Comparison of ENCODE assay signal across 9 mouse cellular contexts in the genomic region with DNA sequence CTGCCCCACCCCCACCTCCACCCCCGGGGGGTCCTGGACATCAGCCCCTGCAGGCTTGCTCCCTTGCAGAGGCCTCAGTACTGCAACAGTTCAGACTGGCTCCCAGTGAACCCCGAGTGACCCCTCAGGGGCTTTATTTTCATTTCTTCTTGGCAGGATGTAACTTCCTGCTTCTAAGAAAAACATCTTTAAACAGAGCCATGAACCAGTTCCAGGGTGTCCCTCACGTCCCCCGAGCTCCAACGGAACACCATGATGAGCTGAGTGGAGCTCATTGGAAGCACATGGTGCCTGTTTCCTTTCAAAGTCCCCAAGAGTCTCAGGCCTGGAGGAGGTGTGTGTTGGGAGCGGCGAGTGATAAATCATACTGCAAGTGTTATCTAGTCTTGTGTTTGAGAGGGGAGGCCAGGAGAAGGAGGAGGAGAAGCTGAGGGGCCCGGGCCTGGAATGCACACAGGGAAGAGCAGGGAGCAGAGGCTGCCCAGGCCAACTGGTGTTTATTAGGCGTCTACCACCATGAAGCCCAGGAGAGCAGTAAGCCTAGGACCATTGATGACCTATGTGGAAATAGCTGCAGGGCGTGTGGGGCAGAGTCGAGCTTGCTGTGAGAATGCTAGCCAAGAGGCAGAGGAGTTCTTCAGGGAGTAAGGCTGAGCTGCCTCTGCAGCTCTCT.
DNase-seq lines count a peak whose midpoint lies in the region; ATAC-seq and TF ChIP-seq lines count a peak whose summit lies in the region.
"Had no signal": no experiment of that assay in that cellular context is flagged by ENCODE, and none has a peak within 500 bp of the region (broad histone marks: within the 10 kb centered on the region; RNA-seq: fewer than 3 reads in every experiment).

No protein-coding gene starts in this region.

- no peak for TF ChIP-seq POLR2A in lung, adult 2 months (IDR thresholded peaks at IDR 0.05; ENCODE audit: borderline replicate concordance, extremely low read depth, low read depth, low read length)

- H3K27ac ChIP-seq in heart, embryonic 13.5 days (replicated peaks), result peak overlapping the region; percentile 38
- no peak overlapping the region for H3K27ac ChIP-seq in neural tube, embryonic 11.5 days (ENCODE audit: low read depth, low read length)
- H3K27ac ChIP-seq: liver, embryonic 14.5 days had no signal

- peak; percentile 9 to 20 for DNase-seq in lung, adult 18-20 months
- no peak for DNase-seq in lung, adult 2 months
- DNase-seq in kidney, postnatal 36 days, result peak; percentile 63 to 73
- peak; percentile 30 for DNase-seq in neural tube, embryonic 11.5 days (ENCODE audit: low spot score)
- DNase-seq in frontal cortex, postnatal 36 days (ENCODE audit: low spot score in 2 of 2), result no peak

- no peak overlapping the region for H3K4me2 ChIP-seq in heart, embryonic 13.5 days
- no peak overlapping the region for H3K4me2 ChIP-seq in neural tube, embryonic 11.5 days (ENCODE audit: low read depth)

- H3K4me3 ChIP-seq in lung, adult 2 months (replicated peaks; ENCODE audit: extremely low read depth, low read depth, low read length), result no peak overlapping the region
- H3K4me3 ChIP-seq in heart, embryonic 13.5 days, result no peak overlapping the region
- no peak overlapping the region for H3K4me3 ChIP-seq in neural tube, embryonic 11.5 days (ENCODE audit: low read depth, low read length)

- no peaks in the 10 kb centered on the region for H3K9me3 ChIP-seq in heart, embryonic 13.5 days
- no peaks in the 10 kb centered on the region for H3K9me3 ChIP-seq in neural tube, embryonic 11.5 days (ENCODE audit: control insufficient read depth, low read length)

- ATAC-seq in heart, embryonic 13.5 days (ENCODE audit: extremely low read depth, insufficient number of reproducible peaks, low FRiP score, low TSS enrichment), result peak; percentile 58; the same call in 1 of the 2 replicates
- no peak for ATAC-seq in neural tube, embryonic 11.5 days (ENCODE audit: insufficient read depth, low FRiP score, low TSS enrichment)
- no peak for ATAC-seq in CD4-positive, CD25-positive, alpha-beta regulatory T cell, adult 4 months
- ATAC-seq in monocyte, adult 5-6 weeks (replicated peaks; ENCODE audit: insufficient number of reproducible peaks, low FRiP score, low TSS enrichment, poor library complexity, severe bottlenecking), result no peak

- TF ChIP-seq CTCF in lung, adult 2 months (IDR thresholded peaks at IDR 0.05; ENCODE audit: insufficient read depth, low read length), result no peak

- 33% methylated on average over 11 of the region's 11 CpGs for WGBS in lung, adult 2 months
- 22% methylated on average over 11 of the region's 11 CpGs for WGBS in heart, embryonic 13.5 days
- 55% methylated on average over 11 of the region's 11 CpGs for WGBS in neural tube, embryonic 11.5 days

- H3K36me3 ChIP-seq in heart, embryonic 13.5 days, result no peaks in the 10 kb centered on the region
- no peaks in the 10 kb centered on the region for H3K36me3 ChIP-seq in neural tube, embryonic 11.5 days (ENCODE audit: control insufficient read depth, insufficient read depth, low read length)

- no peaks in the 10 kb centered on the region for H3K27me3 ChIP-seq in heart, embryonic 13.5 days (replicated peaks)
- no peaks in the 10 kb centered on the region for H3K27me3 ChIP-seq in neural tube, embryonic 11.5 days (ENCODE audit: control insufficient read depth, insufficient read depth, low read length)

- H3K9ac ChIP-seq in heart, embryonic 13.5 days, result no peak overlapping the region
- H3K9ac ChIP-seq in neural tube, embryonic 11.5 days (ENCODE audit: low read length), result no peak overlapping the region
- H3K9ac ChIP-seq: liver, embryonic 14.5 days had no signal

- H3K4me1 ChIP-seq in lung, adult 2 months (ENCODE audit: control insufficient read depth, insufficient read depth, low read length), result peaks cover 13% of the 10 kb centered on the region
- H3K4me1 ChIP-seq in heart, embryonic 13.5 days, result peaks cover 29% of the 10 kb centered on the region
- no peaks in the 10 kb centered on the region; the same call in 1 of the 2 replicates for H3K4me1 ChIP-seq in neural tube, embryonic 11.5 days (ENCODE audit: control insufficient read depth, insufficient read depth, low read length)

Comparison
In these comparisons a context has a peak if more than half of its experiments do, and no peak if none do; other contexts are left out.
1. DNase-seq: peak in lung, adult 18-20 months (2 of 2), kidney, postnatal 36 days (2 of 2) and neural tube, embryonic 11.5 days (single experiment); none in lung, adult 2 months (single experiment) and frontal cortex, postnatal 36 days (0 of 2).